Mouse (Mus musculus) kidney, adult 2 months (tissue): ENCODE measurements around the gene Syt9.

Source experiments
- CTCF ChIP-seq: fragments of 200-500 bp; conservative IDR thresholded peaks from 2 replicates; pipeline ENCODE4 v1.5.1; 2011; ENCODE audit warnings: low read depth, mild to moderate bottlenecking, control low read depth, low read length, moderate library complexity, mixed read lengths; ENCODE audit not compliant: insufficient read depth, insufficient read length
- POLR2A ChIP-seq: fragments of 200-500 bp; IDR thresholded peaks from one replicate; pipeline ENCODE4 v1.6.1; 2011; ENCODE audit warnings: low read depth, low read length, control low read depth

DNA sequence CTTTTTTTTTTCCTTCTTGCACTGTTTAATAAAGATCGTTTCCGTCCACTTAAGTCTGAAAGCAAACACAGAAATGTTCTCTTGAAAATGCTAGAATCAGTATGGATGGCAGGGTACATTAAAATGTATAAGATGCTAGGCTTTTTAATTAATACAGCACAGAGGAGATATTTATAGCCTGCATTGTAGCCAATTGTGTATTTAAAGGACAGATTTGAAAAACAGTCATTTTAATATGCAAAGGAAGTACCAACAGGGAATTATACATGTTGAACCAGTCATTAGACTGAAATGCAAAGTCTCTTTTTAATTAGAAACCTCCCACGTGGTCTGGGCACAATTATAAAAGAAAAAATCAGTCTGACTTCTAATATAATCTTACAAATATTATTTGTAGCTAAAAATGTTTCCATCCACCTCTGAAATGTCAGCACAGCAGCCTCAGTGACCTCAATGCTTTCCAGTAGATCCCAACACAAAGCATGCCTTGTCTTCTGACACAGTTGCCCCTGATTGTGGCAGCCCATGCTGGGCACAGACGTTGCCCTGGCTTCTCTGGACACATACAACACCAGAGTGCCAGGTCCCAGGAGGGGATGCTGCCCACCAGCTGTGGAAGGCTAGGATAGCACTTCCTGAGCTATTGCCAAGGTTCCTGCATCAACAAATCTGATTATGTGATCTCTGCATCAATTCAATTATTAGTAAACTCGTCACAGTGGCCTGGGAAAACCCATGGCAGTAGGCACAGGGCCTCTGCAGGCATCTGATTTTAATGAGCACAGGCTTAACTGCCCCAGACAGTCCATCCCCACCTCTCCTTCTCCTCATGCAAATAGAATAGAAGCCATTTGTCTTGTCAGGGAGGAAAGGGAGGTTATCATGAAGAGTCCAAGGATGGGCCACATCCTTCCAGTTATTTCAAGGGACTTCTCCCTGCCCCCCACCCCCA lies 134.5 kb downstream of the Syt9 start:
- TF ChIP-seq CTCF: no peak
- no peak for TF ChIP-seq POLR2A
